Mouse (Mus musculus) testis, adult 2 months (tissue): ENCODE results near the gene Slc22a19.

Experiments used
- CTCF ChIP-seq: fragments of 200-500 bp; IDR thresholded peaks from 2 replicates; pipeline ENCODE4 v1.5.1; 2012; ENCODE audit warnings: low read depth, mild to moderate bottlenecking, inconsistent platforms, low read length, moderate library complexity; ENCODE audit not compliant: control insufficient read depth, insufficient read depth, insufficient replicate concordance
- POLR2A ChIP-seq: fragments of 200-500 bp; IDR thresholded peaks from 2 replicates; pipeline ENCODE4 v1.6.1; 2012; ENCODE audit warnings: low read depth, mild to moderate bottlenecking, inconsistent platforms, low read length, moderate library complexity; ENCODE audit not compliant: control insufficient read depth

- TF ChIP-seq POLR2A (no peak), CTCF (no peak)
Observed at GRCm38 (mm10) chr19:7648913-7649666, 62.0 kb downstream of the Slc22a19 start.
